Mouse (Mus musculus): ENCODE results near the gene Ctdspl.

Ctdspl gene

DNA sequence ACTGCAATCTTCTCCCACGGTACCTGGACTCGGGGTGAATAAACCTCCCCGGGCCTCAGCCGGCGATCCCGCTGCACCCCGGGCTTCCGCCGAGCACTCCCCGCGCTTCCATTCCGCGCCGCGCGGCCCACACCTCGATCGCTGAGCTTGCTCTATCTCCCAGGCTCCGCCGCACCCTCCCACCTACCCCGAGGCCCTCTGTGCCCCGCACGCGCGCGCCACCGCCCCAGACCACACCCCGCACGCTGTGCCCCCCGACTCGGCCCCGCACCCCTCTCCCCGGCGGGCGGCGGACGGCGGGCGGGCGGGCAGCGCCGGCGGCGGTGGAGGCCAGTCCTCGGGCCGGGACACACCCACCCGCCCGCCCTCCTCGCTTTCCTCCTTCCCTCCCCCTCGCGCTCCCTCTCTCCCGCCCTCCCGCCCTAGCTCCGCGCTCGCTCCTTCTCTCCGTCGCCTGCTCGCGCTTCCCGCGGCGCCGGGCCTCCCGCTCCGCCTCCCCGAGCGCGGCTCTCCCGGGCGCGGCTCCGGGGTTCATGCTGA, at the start of gene Ctdspl:
Gene Ctdspl (plus strand): TSS at position 343 of the 540 bp plus-strand sequence.
- DNase-seq (ENCODE audit: low read depth, low spot score) = no peak

DNA sequence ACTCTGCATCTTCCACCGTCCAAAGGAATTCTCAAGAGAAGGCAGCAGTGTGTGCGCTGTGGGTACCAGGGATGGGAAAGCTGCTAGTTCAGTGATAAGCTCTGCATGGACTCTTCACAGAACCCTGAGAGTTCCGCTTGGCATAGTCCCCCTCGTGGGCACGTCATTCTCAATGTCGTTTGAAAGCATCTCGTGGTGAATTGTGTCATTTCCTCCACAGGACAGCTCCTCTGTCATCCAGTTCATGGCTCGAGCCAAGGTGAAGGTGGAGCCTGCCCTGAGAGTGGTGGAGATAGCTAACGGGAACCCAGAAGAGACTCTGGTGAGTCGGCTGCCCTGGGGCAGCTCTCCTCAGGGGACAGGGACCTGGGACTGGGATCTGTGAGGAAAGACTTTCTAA, 49.4 kb upstream of the Ctdspl start:
- DNase-seq (ENCODE audit: low read depth, low spot score) = no peak

DNA sequence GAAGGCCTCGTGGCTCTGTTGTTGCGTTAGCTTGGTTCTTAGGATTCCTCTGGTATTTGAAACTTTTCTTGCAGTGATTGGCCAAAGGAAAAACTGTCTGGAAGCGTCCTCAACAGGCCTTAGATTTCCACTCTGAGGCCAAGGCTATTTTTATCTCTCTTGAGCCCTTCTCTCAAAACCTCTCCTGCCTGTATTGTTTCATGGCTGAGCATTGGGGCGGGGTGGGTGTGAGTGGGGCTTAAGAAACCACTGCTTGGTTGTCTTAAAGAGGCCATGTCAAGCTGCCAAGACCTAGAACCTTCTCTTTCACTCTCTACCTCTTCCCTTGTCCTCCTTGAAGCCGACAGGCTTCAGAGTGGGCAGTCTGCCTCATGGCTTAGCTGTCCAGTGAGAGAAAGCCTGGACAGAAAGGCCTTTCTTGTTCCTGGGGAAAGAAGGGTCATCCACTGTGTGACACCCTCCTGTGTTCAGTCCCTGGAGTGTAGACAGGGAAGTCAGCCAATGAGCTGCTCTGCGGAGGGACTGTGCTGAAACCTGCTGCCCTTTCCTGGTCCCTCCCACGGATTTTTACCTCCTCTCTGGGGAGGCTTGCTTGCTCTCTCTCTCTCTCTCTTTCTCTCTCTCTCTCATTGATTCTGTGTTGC, 48.8 kb upstream of the Ctdspl start:
- no peak for DNase-seq (ENCODE audit: low read depth, low spot score)

DNA sequence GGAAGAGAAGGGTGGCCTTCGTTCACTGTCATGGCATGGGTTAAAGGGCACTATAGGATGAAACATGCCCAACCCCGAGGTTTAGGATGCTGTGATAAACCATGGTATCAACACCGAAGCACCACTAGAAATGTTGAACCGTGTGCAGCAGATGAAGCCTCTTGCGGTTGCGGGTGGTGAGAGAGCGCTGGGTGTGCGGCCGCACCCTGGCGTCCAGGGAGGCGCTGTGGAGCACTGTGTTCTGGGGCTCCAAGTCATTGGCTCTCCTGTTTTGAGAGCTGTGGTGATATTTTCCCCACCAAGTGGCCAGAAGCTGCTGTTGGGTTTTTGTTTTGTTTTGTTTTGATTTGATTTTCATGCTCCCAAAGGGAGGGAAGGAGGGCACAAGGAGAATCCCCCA, 47.7 kb upstream of the Ctdspl start:
- DNase-seq (ENCODE audit: low read depth, low spot score) = no peak

DNA sequence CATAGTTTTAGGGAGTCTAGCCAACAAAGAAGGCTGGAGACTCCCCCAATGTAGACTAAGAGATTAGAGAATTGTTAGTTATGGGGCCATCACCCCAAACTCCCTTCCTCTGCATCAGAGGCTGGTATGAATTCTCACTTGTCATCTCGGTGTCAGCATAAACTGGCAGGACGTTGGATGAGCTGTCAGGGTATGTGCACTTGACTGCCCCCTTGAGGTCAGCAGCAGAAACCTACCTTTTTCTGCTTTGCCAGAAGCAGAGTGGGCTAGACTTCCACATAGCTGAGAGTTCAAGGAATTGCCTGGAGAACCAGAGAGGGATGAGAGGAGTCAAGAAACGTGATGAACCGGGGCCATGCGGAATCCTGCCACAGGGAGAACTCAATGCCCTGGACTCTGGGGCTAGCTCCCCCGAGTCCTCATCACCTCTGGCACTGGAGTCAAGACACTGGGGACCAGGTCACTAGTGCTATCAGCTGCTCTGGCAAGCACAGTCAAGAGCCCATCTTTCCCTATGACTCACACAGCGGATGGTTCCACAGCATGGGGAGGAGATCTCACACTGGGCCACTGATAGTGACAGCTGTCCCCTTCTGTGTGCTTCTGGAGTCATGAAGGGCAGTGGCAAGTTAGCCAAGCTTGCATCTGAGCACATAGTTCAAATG, 44.8 kb upstream of the Ctdspl start:
- no peak for DNase-seq (ENCODE audit: low read depth, low spot score)

DNA sequence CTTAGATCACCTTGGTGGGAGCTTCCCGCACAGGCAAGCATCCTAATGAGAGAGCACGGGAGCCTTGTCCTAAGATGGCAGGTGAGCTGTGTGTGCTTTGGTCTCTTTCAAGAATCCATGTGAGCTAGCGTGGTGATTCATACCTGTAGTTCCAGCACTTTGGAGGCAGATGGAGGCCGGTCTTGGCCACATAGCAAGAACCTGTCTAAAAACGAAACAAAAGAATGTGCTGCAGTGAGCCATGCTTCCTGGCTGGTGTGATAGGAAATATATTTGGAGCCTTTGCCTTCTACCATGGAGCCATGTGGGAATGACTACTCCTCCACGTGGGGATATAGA, 44.3 kb upstream of the Ctdspl start:
- no peak for DNase-seq (ENCODE audit: low read depth, low spot score)

DNA sequence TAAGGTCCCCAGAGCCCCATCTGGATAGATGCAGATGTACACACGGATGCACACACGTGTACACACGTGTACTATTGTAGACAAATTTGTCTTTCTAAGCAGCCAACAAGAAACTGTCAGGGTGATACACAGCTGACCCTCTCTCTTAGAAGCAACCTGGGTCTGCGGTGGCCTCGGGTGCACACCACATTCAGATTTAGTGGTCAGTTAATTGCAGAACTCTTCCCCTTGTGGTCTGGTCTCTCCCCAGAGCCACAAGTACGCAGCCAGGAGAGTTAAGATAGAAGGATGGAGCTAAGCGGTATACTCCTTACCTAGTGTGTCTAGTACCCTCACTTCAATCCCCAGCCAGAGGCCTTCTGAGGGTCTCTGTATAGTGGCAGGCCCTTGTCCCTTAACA, 43.1 kb upstream of the Ctdspl start:
- no peak for DNase-seq (ENCODE audit: low read depth, low spot score)

DNA sequence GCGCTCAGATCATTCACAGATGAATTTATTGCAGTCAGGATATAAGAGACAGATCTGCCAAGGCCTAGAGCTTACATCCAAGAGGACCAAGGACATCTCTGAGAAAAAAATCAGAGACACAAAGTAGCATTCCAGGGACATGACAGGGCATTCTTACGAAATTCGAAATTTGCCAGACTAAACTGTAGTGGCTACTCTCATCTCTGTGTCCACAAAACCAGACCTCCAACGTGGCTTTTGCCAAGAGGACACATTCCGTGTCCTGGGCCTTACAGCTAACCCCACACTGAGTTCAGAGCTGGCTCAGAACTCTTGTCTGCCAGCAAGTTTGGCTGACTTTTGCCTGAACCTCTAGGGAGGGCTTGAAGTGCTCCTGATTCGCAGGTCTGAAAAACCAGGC, 40.5 kb upstream of the Ctdspl start:
- no peak for DNase-seq (ENCODE audit: low read depth, low spot score)

DNA sequence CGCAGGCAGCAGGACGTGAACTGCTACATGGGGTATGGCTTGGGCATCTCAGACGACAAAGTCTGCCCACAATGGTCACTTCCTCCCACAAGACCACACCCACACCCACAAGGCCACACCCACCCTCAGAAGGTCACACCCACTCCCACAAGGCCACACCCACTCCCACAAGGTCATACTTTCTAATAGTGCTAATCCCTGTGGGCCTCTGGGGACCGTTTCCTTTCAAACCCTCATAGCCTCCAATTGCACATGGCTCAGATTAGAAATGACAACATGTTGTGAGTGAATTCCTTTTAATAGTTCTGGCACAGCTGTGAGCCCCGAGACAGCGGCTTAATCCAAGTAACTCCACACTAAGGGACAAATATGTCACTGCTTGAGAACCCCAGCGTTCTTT, 39.1 kb upstream of the Ctdspl start:
- no peak for DNase-seq (ENCODE audit: low read depth, low spot score)

DNA sequence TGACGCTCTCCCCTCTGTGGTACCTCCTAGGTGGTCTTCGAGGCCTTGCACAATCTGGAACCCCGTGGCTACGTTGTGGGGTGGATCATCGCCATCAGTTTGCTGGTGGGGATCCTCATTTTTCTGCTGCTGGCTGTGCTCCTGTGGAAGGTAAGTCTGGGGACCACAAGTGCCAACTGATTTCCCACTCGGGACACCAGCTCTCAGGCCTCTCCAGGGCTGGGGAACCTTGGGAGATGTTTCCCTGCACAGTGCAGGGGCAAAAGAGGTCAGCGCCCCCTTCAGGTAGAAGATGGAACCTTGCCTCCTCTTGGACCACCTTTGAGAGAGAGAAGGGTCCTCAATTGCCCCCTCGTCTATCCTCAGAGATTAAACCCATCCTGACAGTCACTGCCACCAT, 38.5 kb upstream of the Ctdspl start:
- DNase-seq (ENCODE audit: low read depth, low spot score) = no peak

DNA sequence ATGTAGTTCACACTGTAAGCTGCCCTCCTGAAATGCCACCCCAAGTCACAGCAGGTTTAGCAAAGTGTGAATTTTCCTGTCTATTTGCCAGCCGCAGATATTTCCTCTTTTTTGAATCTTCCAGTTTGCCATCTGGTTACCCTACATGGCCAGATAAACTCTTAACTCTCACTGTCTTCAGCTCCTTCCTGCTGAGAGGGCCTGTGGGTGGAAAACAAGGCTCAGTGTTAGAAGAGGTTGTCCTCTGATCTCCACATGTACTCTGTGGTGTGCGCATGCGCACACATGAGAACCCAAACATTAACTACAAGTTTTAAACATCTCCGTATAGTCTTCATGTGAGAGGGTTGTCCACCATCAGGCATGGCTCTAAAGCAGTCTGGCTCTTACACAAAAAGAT, 36.1 kb upstream of the Ctdspl start:
- DNase-seq (ENCODE audit: low read depth, low spot score) = no peak

DNA sequence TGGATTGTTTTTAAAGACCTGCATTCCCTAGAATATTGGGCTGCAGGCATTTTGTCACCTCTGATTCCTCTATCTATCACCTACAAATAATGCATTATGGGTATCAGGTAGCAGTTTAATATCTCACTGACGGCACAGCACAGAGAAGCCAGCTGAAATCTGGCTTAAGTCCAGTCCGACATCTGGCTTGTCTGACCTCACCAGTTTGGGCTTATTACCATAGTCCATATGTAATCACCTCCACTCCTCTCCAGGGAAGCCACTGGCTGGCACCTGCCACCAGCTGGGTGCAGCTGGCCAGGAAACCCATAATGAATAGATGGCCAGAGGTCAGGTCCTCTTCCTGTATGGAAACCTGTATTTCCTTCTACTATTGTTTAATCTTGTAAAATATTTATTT, 35.6 kb upstream of the Ctdspl start:
- DNase-seq (ENCODE audit: low read depth, low spot score) = no peak

DNA sequence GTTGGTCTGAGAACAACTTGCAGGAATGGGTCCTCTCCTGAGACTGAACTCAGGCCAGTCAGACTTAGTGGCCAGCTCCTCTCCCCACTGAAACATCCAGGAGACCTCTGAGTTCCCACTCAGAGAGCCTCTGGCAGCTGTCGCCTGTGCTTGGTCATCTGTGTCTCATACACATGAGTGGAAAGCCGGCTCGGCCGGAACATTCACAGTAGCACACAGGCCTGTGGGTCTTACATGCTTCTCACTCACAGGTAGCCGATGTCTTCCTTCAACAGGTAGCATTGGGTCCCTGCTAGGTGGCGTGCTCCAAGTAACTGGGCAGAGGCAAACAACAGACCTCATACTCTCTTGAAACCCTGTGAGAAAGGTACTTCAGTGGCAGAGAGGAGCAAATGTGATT, 35.2 kb upstream of the Ctdspl start:
- DNase-seq (ENCODE audit: low read depth, low spot score) = no peak

DNA sequence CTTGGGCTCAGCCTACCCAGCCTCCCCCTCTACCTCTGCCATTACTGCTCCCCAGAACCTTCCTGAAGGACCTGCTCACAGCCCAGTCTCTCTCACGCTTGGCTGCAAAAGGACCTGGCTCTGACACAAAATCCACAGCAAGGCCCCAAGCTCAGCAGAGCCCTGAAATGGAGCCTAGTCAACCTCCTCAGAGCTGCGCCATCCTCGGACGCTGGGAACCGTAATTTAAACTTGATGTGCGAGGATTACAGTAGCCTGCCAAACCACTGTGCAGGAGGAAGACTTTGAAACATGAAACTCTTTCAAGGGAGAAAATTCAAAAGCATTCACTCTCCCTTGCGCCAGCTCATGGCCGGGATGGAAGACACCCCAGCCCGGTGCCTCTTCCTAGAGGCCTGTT, 34.7 kb upstream of the Ctdspl start:
- no peak for DNase-seq (ENCODE audit: low read depth, low spot score)

DNA sequence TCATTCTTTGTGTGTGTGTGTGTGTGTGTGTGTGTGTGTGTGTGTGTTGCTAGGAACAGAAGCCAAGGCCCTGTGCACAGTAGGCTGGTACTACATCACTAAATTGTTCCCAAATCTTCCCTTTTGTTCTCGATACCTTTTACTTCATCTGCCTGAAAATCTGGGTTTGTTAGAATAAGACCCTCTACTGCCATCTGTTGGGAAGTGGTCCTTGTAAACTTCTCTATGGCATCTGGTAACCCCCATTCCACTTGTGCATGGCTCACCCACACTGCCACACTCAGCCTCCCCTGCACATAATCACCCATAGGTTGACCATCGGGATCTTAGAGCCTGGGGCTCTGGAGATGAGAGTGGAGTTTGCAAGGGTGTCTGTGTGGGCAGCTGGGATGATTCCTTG, 31.2 kb upstream of the Ctdspl start:
- no peak for DNase-seq (ENCODE audit: low read depth, low spot score)

DNA sequence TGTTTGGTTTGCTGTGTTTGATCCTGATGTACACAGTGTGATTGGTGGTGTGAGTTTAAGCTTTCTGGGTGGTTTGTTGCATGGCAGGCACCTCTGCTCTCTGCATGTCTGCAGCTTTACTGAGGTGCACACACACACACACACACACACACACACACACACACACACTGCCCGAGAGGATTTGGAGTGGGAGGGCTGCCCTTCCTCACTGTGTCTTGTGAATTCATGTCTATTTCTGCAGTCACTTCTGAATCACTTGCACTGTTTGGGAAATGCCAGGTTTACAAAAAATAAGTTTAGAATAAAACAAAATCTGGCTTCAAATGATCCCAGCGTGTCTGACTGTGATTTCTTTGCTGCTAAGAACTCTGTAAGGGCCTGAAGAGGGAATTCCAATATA, 25.6 kb upstream of the Ctdspl start:
- DNase-seq (ENCODE audit: low read depth, low spot score) = no peak

DNA sequence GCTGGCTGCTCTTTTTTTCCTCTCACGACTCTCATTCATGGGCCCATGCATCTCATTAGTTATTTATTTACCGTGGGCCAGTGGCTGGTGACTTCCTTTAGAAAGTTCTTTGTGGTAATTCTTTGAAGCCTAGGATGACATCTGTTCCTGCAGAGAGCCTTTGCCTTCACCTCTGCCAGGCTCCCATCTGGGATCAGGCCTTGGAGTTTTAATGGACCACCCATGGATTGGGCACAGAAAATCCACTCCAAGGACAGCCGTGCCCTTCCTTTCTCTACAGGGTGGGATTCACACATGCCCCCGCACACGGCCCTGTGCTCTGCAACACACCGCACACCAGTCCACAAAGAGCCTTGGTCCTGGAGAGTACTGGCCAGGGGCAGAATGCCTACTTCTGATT, 24.3 kb upstream of the Ctdspl start:
- DNase-seq (ENCODE audit: low read depth, low spot score) = no peak

DNA sequence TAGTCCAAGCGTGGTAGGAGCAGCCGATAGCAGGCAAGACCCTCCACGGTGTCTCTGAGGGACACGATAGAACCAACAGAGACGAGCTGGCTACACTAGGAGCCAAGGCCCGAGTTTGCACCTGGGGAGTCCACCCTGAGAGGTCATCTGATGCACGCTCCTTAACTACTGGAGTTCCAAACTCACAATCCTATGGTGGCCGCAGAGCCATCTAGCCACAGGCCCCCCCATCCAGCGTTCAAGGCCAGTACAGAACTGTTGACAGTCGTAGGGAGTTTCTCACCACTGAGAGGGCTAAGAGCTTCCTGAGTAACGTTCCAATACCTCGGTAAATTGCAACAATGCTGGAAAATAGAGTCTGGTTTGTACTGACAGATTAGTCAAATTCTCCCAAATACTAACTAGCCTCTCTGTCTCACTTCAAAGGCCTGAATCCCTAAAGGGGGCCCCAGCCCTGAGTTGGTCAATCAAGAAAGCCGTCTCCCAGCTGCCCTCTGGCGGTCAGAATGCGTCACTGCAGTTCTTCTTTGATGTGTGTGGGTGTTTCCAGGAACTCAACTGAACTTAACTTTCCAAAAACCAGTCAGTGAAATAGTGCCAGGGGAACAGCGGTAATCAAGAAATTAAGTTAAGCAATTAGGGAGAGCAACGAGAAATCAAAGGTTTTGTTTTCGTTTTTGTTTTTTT, 18.2 kb upstream of the Ctdspl start:
- no peak for DNase-seq (ENCODE audit: low read depth, low spot score)

DNA sequence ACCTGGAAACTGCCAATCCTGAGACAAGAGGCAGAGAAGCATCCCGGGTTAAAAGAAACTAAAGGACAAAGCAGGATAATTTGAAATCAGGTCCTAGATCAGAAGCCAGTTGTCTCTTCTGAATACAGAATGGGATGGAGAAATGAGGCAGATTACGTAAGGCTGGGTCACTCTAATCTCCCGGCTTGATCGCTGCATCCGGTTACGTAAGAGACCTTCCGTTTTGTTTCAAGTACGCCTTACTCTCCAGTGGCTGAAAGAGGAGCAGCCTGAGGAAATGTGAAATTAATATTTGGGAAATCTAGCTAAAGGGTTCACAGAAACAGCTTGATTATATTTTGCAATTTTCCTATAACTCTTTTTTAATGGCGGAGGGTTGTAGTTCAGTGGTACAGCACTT, 13.2 kb upstream of the Ctdspl start:
- DNase-seq (ENCODE audit: low read depth, low spot score) = no peak

DNA sequence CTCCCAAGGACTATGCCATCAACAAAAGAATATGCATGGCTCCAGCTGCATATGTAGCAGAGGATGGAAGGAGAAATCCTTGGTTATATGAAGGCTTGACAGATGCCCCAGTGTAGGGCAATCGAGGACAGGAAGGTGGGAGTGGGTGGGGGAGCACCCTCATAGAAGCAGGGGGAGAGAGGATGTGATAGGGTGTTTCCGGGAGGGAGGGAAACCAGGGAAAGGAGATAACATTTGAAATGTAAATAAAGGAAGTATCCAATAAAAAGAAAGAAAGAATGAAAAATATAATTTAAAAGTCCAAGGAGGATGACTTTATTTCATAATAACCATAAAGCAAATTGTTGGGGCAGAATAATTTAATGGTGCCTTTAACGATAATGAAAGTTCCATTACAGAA, 12.6 kb upstream of the Ctdspl start:
- DNase-seq (ENCODE audit: low read depth, low spot score) = no peak

DNA sequence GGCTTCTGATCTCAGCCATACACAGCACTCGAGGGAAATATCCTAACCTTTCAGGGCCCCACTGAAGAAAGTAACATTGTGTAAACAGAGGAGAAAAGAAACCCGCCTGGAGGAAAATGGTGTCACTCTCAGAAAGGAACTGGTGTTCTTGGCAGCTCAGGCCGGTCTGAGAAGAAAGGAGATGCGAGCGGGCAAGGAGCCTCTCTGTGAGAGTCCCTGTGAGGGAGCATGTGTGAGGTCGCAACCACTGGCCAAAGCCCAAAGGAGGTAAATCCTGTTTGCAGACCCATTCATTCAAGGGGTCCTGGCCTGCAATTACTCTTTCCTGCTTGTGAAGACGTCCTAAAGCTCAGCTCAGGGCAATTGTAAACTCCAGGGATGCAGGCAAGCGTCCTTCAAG, 11.7 kb upstream of the Ctdspl start:
- DNase-seq (ENCODE audit: low read depth, low spot score) = no peak

DNA sequence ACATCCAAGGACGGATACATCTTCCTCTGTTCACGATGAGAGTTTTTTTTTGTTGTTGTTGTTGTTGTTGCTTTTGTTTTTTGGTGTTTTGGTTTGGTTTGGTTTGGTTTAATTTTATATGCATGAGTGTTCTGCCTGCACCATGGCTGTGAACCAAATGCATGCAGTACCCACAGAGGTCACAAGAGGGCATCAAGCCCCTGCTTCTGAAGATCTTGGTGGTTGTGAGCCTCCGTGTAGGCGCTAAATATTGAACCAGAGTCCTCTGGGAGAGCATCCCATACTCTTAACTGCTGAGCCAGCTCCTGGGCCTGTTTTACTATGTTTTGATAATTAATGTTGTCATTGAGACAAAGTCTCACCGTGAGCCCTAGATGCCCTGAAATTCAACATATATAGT, 11.0 kb upstream of the Ctdspl start:
- DNase-seq (ENCODE audit: low read depth, low spot score) = no peak

DNA sequence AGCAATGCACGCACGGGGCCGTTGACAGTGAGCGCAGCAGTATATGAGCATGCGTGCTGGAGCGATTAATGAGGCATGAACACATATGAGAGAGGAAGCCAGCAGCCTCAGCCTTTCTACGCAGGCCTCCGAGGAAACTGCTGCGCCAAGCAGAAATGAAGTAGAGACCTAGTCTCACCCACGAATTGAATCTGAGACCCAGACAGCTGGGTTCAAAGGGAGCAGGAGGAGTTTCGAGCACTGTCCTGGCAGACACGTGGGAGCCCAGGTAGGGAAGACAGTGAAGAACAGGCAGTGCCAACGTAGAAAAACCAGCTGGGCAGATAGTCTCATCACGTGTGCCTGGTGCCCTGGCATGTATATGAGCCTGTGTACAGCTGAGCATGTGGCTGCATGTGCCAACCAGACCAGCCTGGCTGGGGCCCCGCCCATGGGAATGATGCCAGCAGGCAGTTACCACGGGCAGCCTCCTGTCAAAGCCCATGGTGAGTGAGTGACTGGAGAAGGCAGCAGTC, 6.5 kb upstream of the Ctdspl start:
- DNase-seq (ENCODE audit: low read depth, low spot score) = no peak

All from WW6 (cell line).